Mouse (Mus musculus) neural tube, embryonic 11.5 days (tissue): Measurements from ENCODE around the gene Usp2. TPM values are rescaled to one million over a fixed set of nuclear protein-coding genes. Genes with fewer than 3 reads are reported as not detected.
A peak's percentile ranks its signal among the peaks of the same experiment; 100 is the strongest.

Source experiments
- ATAC-seq: fragments of 200-750 bp; cut with Nextera tagmentation; 2 replicates; pipeline ENCODE4 v1.8.0; 2017; ENCODE audit warnings: moderate number of reproducible peaks, mild to moderate bottlenecking, moderate TSS enrichment, moderate library complexity; ENCODE audit not compliant: insufficient read depth, low FRiP score, low TSS enrichment
- DNase-seq: peaks from one replicate; pipeline ENCODE4 v3.0.0-alpha.2; 2015; ENCODE audit warnings: low spot score
- H3K27ac ChIP-seq: fragments of 300-500 bp; sonication (generic); 2 replicates; pipeline ENCODE4 v1.5.1; 2014; ENCODE audit warnings: low read depth, mild to moderate bottlenecking, low read length
- H3K27me3 ChIP-seq: fragments of 300-500 bp; sonication (generic); 2 replicates; pipeline ENCODE4 v1.6.1; 2014; ENCODE audit warnings: mild to moderate bottlenecking, low read length, mixed read lengths; ENCODE audit not compliant: control insufficient read depth, insufficient read depth
- H3K36me3 ChIP-seq: fragments of 300-500 bp; sonication (generic); 2 replicates; pipeline ENCODE4 v1.6.1; 2014; ENCODE audit warnings: mild to moderate bottlenecking, low read length, moderate library complexity, mixed read lengths; ENCODE audit not compliant: control insufficient read depth, insufficient read depth
- H3K4me1 ChIP-seq: fragments of 300-500 bp; sonication (generic); 2 replicates; pipeline ENCODE4 v1.6.1; 2014; ENCODE audit warnings: low read length, mixed read lengths; ENCODE audit not compliant: control insufficient read depth, insufficient read depth
- H3K4me2 ChIP-seq: fragments of 300-500 bp; sonication (generic); 2 replicates; pipeline ENCODE4 v1.6.1; 2014; ENCODE audit warnings: low read depth, mild to moderate bottlenecking, moderate library complexity
- H3K4me3 ChIP-seq: fragments of 300-500 bp; sonication (generic); 2 replicates; pipeline ENCODE4 v1.5.1; 2014; ENCODE audit warnings: low read depth, low read length
- H3K9ac ChIP-seq: fragments of 300-500 bp; sonication (generic); 2 replicates; pipeline ENCODE4 v1.6.1; 2014; ENCODE audit warnings: mild to moderate bottlenecking, low read length
- H3K9me3 ChIP-seq: fragments of 300-500 bp; sonication (generic); 2 replicates; pipeline ENCODE4 v1.6.1; 2016; ENCODE audit warnings: low read length; ENCODE audit not compliant: control insufficient read depth
- WGBS: fragments of 180-500 bp; shearing (Covaris S2); extraction: QIAGEN DNeasy Blood & Tissue Kit; methylation state at CpG from one replicate; pipeline ENCODE4 v1.1.7; 2014; 5-methylcytosine and 5-hydroxymethylcytosine counted together
- polyA plus RNA-seq: library from polyadenylated mRNA; unstranded; fragments of >200 nt; fragmentation: Nextera tagmentation; extraction: Ambion mirVana; gene quantifications from 2 replicates; pipeline ENCODE4 v1.2.1, GENCODE M21; 2014

The Usp2 gene
- polyA plus RNA-seq, 1 experiment from 2014 or later = 10.5 TPM

- H3K4me2 ChIP-seq = no peak overlapping the region
- no peak for DNase-seq
- no peak overlapping the region for H3K27ac ChIP-seq
- H3K4me3 ChIP-seq = no peak overlapping the region
- H3K27me3 ChIP-seq = 0 out of 2 replicates have a peak, but pooled peaks cover under 1% of the 10 kb centered on the region
- no peak for ATAC-seq
- H3K9ac ChIP-seq = no peak overlapping the region
- no peaks in the 10 kb centered on the region for H3K36me3 ChIP-seq
- 55% methylated on average over 3 of the region's 3 CpGs for WGBS
- no peaks in the 10 kb centered on the region for H3K9me3 ChIP-seq
- peaks cover 13% of the 10 kb centered on the region for H3K4me1 ChIP-seq
Observed at GRCm38 (mm10) chr9:44127351-44127801, 60.6 kb downstream of the Usp2 start.

GRCm38 (mm10) chr9:44129633-44130032, 62.8 kb downstream of the Usp2 start:
- no peaks in the 10 kb centered on the region for H3K9me3 ChIP-seq
- H3K4me1 ChIP-seq = peaks cover 23% of the 10 kb centered on the region
- H3K4me2 ChIP-seq = peak overlapping the region; percentile 70
- H3K27ac ChIP-seq = no peak overlapping the region
- peak overlapping the region; percentile 34 for H3K4me3 ChIP-seq
- peak overlapping the region; percentile 61 for H3K9ac ChIP-seq
- no peaks in the 10 kb centered on the region for H3K36me3 ChIP-seq
- H3K27me3 ChIP-seq = peaks cover 21% of the 10 kb centered on the region
- ATAC-seq (no peak), DNase-seq (no peak)
- WGBS = 8% methylated on average over 9 of the region's 9 CpGs

GRCm38 (mm10) chr9:44130034-44130433, 63.2 kb downstream of the Usp2 start:
- Histone ChIP-seq H3K27me3 (peaks cover 25% of the 10 kb centered on the region), H3K27ac (peak overlapping the region; percentile 46; the same call in 1 of the 2 replicates), H3K4me1 (peaks cover 27% of the 10 kb centered on the region), H3K9me3 (no peaks in the 10 kb centered on the region), H3K4me2 (peak overlapping the region; percentile 70), H3K9ac (peak overlapping the region; percentile 61), H3K36me3 (no peaks in the 10 kb centered on the region), H3K4me3 (peak overlapping the region; percentile 34)
- DNase-seq (peak; percentile 75), ATAC-seq (0 out of 2 replicates have a peak, but pooled peaks have one; percentile 35)
- WGBS = under 1% methylated on average over 27 of the region's 27 CpGs

GRCm38 (mm10) chr9:44130581-44131275, 63.9 kb downstream of the Usp2 start:
- 13% methylated on average over 19 of the region's 19 CpGs for WGBS
- DNase-seq (peak; percentile 65), ATAC-seq (peak; percentile 46; the same call in 1 of the 2 replicates)
- Histone ChIP-seq H3K36me3 (no peaks in the 10 kb centered on the region), H3K27me3 (peaks cover 31% of the 10 kb centered on the region), H3K9me3 (no peaks in the 10 kb centered on the region), H3K27ac (peak overlapping the region; percentile 46; the same call in 1 of the 2 replicates), H3K9ac (peak overlapping the region; percentile 61), H3K4me3 (peak overlapping the region; percentile 34), H3K4me1 (peaks cover 32% of the 10 kb centered on the region), H3K4me2 (peak overlapping the region; percentile 70)

GRCm38 (mm10) chr9:44131276-44131590, 64.4 kb downstream of the Usp2 start:
- peak overlapping the region; percentile 61; the same call in 1 of the 2 replicates for H3K9ac ChIP-seq
- peak; percentile 10 for DNase-seq
- H3K27ac ChIP-seq = peak overlapping the region; percentile 30; the same call in 1 of the 2 replicates
- H3K4me1 ChIP-seq = peaks cover 30% of the 10 kb centered on the region
- H3K4me3 ChIP-seq = no peak overlapping the region
- no peaks in the 10 kb centered on the region for H3K9me3 ChIP-seq
- no peak overlapping the region for H3K4me2 ChIP-seq
- H3K36me3 ChIP-seq = no peaks in the 10 kb centered on the region
- no peak for ATAC-seq
- H3K27me3 ChIP-seq = peaks cover 36% of the 10 kb centered on the region
- WGBS = 41% methylated on average over 7 of the region's 7 CpGs

- Histone ChIP-seq H3K27me3 (peaks cover 43% of the 10 kb centered on the region), H3K4me2 (no peak overlapping the region), H3K4me1 (peaks cover 28% of the 10 kb centered on the region), H3K9ac (no peak overlapping the region), H3K9me3 (no peaks in the 10 kb centered on the region), H3K27ac (no peak overlapping the region), H3K36me3 (no peaks in the 10 kb centered on the region), H3K4me3 (no peak overlapping the region)
- DNase-seq (no peak), ATAC-seq (no peak)
- 77% methylated on average over 5 of the region's 5 CpGs for WGBS
Observed at GRCm38 (mm10) chr9:44132200-44132599, 65.4 kb downstream of the Usp2 start.

- no peak overlapping the region for H3K4me2 ChIP-seq
- H3K9ac ChIP-seq = no peak overlapping the region
- ATAC-seq (no peak), DNase-seq (no peak)
- H3K9me3 ChIP-seq = no peaks in the 10 kb centered on the region
- 4% methylated on average over 2 of the region's 2 CpGs for WGBS
- peaks cover 28% of the 10 kb centered on the region for H3K4me1 ChIP-seq
- no peak overlapping the region for H3K4me3 ChIP-seq
- peaks cover 44% of the 10 kb centered on the region for H3K27me3 ChIP-seq
- H3K36me3 ChIP-seq = no peaks in the 10 kb centered on the region
- H3K27ac ChIP-seq = no peak overlapping the region
Observed at GRCm38 (mm10) chr9:44133287-44133686, 66.5 kb downstream of the Usp2 start.

GRCm38 (mm10) chr9:44134101-44134850, 67.5 kb downstream of the Usp2 start, which contains the start of gene Mcam:
TSS of gene Mcam (plus strand) at chr9:44134469.
- H3K4me1 ChIP-seq = peaks cover 28% of the 10 kb centered on the region
- no peaks in the 10 kb centered on the region for H3K9me3 ChIP-seq
- WGBS = 1% methylated on average over 52 of the region's 55 CpGs
- H3K9ac ChIP-seq = peak within 1 kb of the TSS; percentile 55
- peak within 1 kb of the TSS; percentile 51 for H3K4me3 ChIP-seq
- peak; percentile 62 for DNase-seq
- no peak; the same call in 1 of the 2 replicates for ATAC-seq
- peak within 1 kb of the TSS; percentile 77 for H3K4me2 ChIP-seq
- peaks cover 44% of the 10 kb centered on the region for H3K27me3 ChIP-seq
- 0 out of 2 replicates have a peak within 1 kb of the TSS, but pooled peaks have one; percentile 14 for H3K27ac ChIP-seq
- H3K36me3 ChIP-seq = no peaks in the 10 kb centered on the region
